Mouse (Mus musculus) lung, postnatal 0 days (tissue): ENCODE results near the gene Rpe.

Source experiments
- CTCF ChIP-seq: IDR thresholded peaks from 2 replicates; pipeline ENCODE4 v1.5.1; 2016; ENCODE audit warnings: antibody characterized with exemption, mild to moderate bottlenecking
- EP300 ChIP-seq: IDR thresholded peaks from 2 replicates; pipeline ENCODE4 v1.6.1; 2016; ENCODE audit warnings: antibody characterized with exemption, mild to moderate bottlenecking, control low read depth

GRCm38 (mm10) chr1:66677928-66678327, 22.7 kb upstream of the Rpe start:
- TF ChIP-seq CTCF (no peak), EP300 (no peak)
